Mouse (Mus musculus) layer of hippocampus, postnatal 36 days (tissue): ENCODE measurements around the gene Pitpnc1. TPM values are rescaled to one million over a fixed set of nuclear protein-coding genes. Genes with fewer than 3 reads are reported as not detected.

Source experiments
- DNase-seq, 2 experiments: peaks; one replicate each; pipeline ENCODE4 v3.0.0; 2022
- total RNA-seq, 2 experiments: library from RNA; stranded (reverse); gene quantifications; 2 replicates each; pipeline ENCODE4 v1.2.3; 2021

The Pitpnc1 gene
- total RNA-seq, 2 experiments from 2014 or later: 48.9 to 53.6 TPM

GRCm38 (mm10) chr11:107322226-107322625 lies 148.3 kb downstream of the Pitpnc1 start:
- no peak for DNase-seq

GRCm38 (mm10) chr11:107321819-107322218 lies 148.7 kb downstream of the Pitpnc1 start:
- no peak for DNase-seq

GRCm38 (mm10) chr11:107319861-107320260 lies 150.6 kb downstream of the Pitpnc1 start:
- no peak for DNase-seq

- DNase-seq: no peak
Measured at GRCm38 (mm10) chr11:107317653-107318281, 152.7 kb downstream of the Pitpnc1 start.

- DNase-seq: no peak
Measured at GRCm38 (mm10) chr11:107315475-107315874, 155.0 kb downstream of the Pitpnc1 start.

- no peak for DNase-seq
Measured at GRCm38 (mm10) chr11:107310338-107311121, 160.0 kb downstream of the Pitpnc1 start.

GRCm38 (mm10) chr11:107306170-107306569 lies 164.3 kb downstream of the Pitpnc1 start:
- DNase-seq: no peak

GRCm38 (mm10) chr11:107302141-107302540 lies 168.4 kb downstream of the Pitpnc1 start:
- DNase-seq: no peak

- DNase-seq: no peak
Measured at GRCm38 (mm10) chr11:107300235-107300634, 170.3 kb downstream of the Pitpnc1 start.

GRCm38 (mm10) chr11:107299511-107300120 lies 170.9 kb downstream of the Pitpnc1 start:
- no peak for DNase-seq

- DNase-seq: no peak
Measured at GRCm38 (mm10) chr11:107296176-107296575, 174.3 kb downstream of the Pitpnc1 start.

GRCm38 (mm10) chr11:107292036-107292435 lies 178.5 kb downstream of the Pitpnc1 start:
- no peak for DNase-seq

GRCm38 (mm10) chr11:107288186-107288563 lies 182.3 kb downstream of the Pitpnc1 start:
- no peak for DNase-seq

- DNase-seq: no peak
Measured at GRCm38 (mm10) chr11:107287215-107288185, 183.0 kb downstream of the Pitpnc1 start.

GRCm38 (mm10) chr11:107285731-107286130 lies 184.8 kb downstream of the Pitpnc1 start:
- no peak for DNase-seq

- no peak for DNase-seq
Measured at GRCm38 (mm10) chr11:107283632-107284031, 186.9 kb downstream of the Pitpnc1 start.

GRCm38 (mm10) chr11:107282481-107282880 lies 188.0 kb downstream of the Pitpnc1 start:
- no peak for DNase-seq

- no peak for DNase-seq
Measured at GRCm38 (mm10) chr11:107279258-107279657, 191.2 kb downstream of the Pitpnc1 start.

- no peak for DNase-seq
Measured at GRCm38 (mm10) chr11:107276898-107277297, 193.6 kb downstream of the Pitpnc1 start.

GRCm38 (mm10) chr11:107276337-107276736 lies 194.2 kb downstream of the Pitpnc1 start:
- no peak for DNase-seq

- DNase-seq: peak in 1 of 2 experiments; percentile 27
Measured at GRCm38 (mm10) chr11:107275902-107276301, 194.6 kb downstream of the Pitpnc1 start.

- no peak for DNase-seq
Measured at GRCm38 (mm10) chr11:107274206-107274605, 196.3 kb downstream of the Pitpnc1 start.
